Mouse (Mus musculus) left cerebral cortex, adult 2 months (tissue): ENCODE measurements around the gene Antxr2. TPM values are rescaled to one million over a fixed set of nuclear protein-coding genes. Genes with fewer than 3 reads are reported as not detected.

Experiments
- DNase-seq, 2 experiments: peaks; one replicate each; pipeline ENCODE4 v3.0.0; 2021 to 2022; ENCODE audit warnings: low spot score in 2 of 2, mixed read lengths in 1 of 2; ENCODE audit errors: extremely low spot score in 1 of 2
- H3K27ac ChIP-seq: fragments of 200-600 bp; 2 replicates; pipeline ENCODE4 v1.8.1; 2022
- H3K4me3 ChIP-seq: fragments of 200-600 bp; 2 replicates; pipeline ENCODE4 v1.8.1; 2022
- CTCF ChIP-seq: fragments of 200-600 bp; IDR thresholded peaks from 2 replicates; pipeline ENCODE4 v1.8.1; 2022; ENCODE audit warnings: antibody characterized with exemption, mild to moderate bottlenecking, moderate library complexity
- intact Hi-C: fragments of 180-260 bp; cut with DNase I; formaldehyde crosslinking; loops from one replicate; pipeline ENCODE4 v1.15.1; 2025
- total RNA-seq, 2 experiments: library from RNA; stranded (reverse); gene quantifications; 2 replicates each; pipeline ENCODE4 v1.2.3; 2021

Gene Antxr2
- total RNA-seq, 2 experiments from 2014 or later = 1.7 TPM

GRCm38 (mm10) chr5:97905856-97906255 lies 125.0 kb downstream of the Antxr2 start:
- intact Hi-C loops = loop anchor here (2.0 kb wide), 1 partner anchor 53 kb away; no protein-coding TSS in a partner anchor
- no peak for TF ChIP-seq CTCF
- Histone ChIP-seq H3K27ac (peak overlapping the region; percentile 9; the same call in 1 of the 2 replicates), H3K4me3 (no peak overlapping the region)
- DNase-seq = no peak

GRCm38 (mm10) chr5:97901096-97901495 lies 129.7 kb downstream of the Antxr2 start:
- TF ChIP-seq CTCF = no peak
- Histone ChIP-seq H3K4me3 (no peak overlapping the region), H3K27ac (peak overlapping the region; percentile 44; the same call in 1 of the 2 replicates)
- no peak for DNase-seq
- intact Hi-C loops = loop anchor here (1.0 kb wide), 1 partner anchor 259 kb away; no protein-coding TSS in a partner anchor

GRCm38 (mm10) chr5:97899321-97899720 lies 131.5 kb downstream of the Antxr2 start:
- no peak for DNase-seq
- Histone ChIP-seq H3K4me3 (no peak overlapping the region), H3K27ac (no peak overlapping the region)
- intact Hi-C loops = no loop called here
- TF ChIP-seq CTCF = no peak

- intact Hi-C loops = no loop called here
- H3K27ac ChIP-seq = no peak overlapping the region
- no peak for DNase-seq
- no peak overlapping the region for H3K4me3 ChIP-seq
- no peak for TF ChIP-seq CTCF
Measured at GRCm38 (mm10) chr5:97885427-97885826, 145.4 kb downstream of the Antxr2 start.

GRCm38 (mm10) chr5:97884110-97884509 lies 146.7 kb downstream of the Antxr2 start:
- DNase-seq = no peak
- H3K27ac ChIP-seq = no peak overlapping the region
- no peak overlapping the region for H3K4me3 ChIP-seq
- intact Hi-C loops = no loop called here
- no peak for TF ChIP-seq CTCF

GRCm38 (mm10) chr5:97881421-97881820 lies 149.4 kb downstream of the Antxr2 start:
- no peak overlapping the region for H3K4me3 ChIP-seq
- no peak overlapping the region for H3K27ac ChIP-seq
- no peak for DNase-seq
- TF ChIP-seq CTCF = no peak
- intact Hi-C loops = no loop called here

- no peak overlapping the region for H3K4me3 ChIP-seq
- no peak for TF ChIP-seq CTCF
- H3K27ac ChIP-seq = no peak overlapping the region
- no peak for DNase-seq
- intact Hi-C loops = no loop called here
Measured at GRCm38 (mm10) chr5:97880115-97880514, 150.7 kb downstream of the Antxr2 start.

GRCm38 (mm10) chr5:97878871-97879270 lies 152.0 kb downstream of the Antxr2 start:
- intact Hi-C loops = no loop called here
- no peak overlapping the region for H3K4me3 ChIP-seq
- DNase-seq = no peak
- no peak for TF ChIP-seq CTCF
- no peak overlapping the region for H3K27ac ChIP-seq

GRCm38 (mm10) chr5:97878215-97878794 lies 152.5 kb downstream of the Antxr2 start:
- Histone ChIP-seq H3K27ac (no peak overlapping the region), H3K4me3 (no peak overlapping the region)
- intact Hi-C loops = no loop called here
- no peak for DNase-seq
- no peak for TF ChIP-seq CTCF

GRCm38 (mm10) chr5:97876895-97877294 lies 153.9 kb downstream of the Antxr2 start:
- no peak overlapping the region for H3K27ac ChIP-seq
- TF ChIP-seq CTCF = no peak
- DNase-seq = no peak
- no peak overlapping the region for H3K4me3 ChIP-seq
- intact Hi-C loops = no loop called here

- DNase-seq = no peak
- Histone ChIP-seq H3K27ac (no peak overlapping the region), H3K4me3 (no peak overlapping the region)
- TF ChIP-seq CTCF = no peak
- intact Hi-C loops = no loop called here
Measured at GRCm38 (mm10) chr5:97867921-97868320, 162.9 kb downstream of the Antxr2 start.

- Histone ChIP-seq H3K27ac (no peak overlapping the region), H3K4me3 (no peak overlapping the region)
- intact Hi-C loops = no loop called here
- no peak for TF ChIP-seq CTCF
- DNase-seq = no peak
Measured at GRCm38 (mm10) chr5:97866975-97867374, 163.9 kb downstream of the Antxr2 start.

GRCm38 (mm10) chr5:97857101-97857500 lies 173.7 kb downstream of the Antxr2 start:
- Histone ChIP-seq H3K4me3 (no peak overlapping the region), H3K27ac (no peak overlapping the region)
- no peak for DNase-seq
- TF ChIP-seq CTCF = no peak
- intact Hi-C loops = no loop called here
